Mouse (Mus musculus): Measurements from ENCODE around the gene Pdzrn4.

GRCm38 (mm10) chr15:92612386-92612785, 215.7 kb downstream of the Pdzrn4 start:
- TF ChIP-seq GATA1 (IDR thresholded peaks at IDR 0.05; ENCODE audit: borderline replicate concordance, low read length) (no peak), FLI1 (IDR thresholded peaks at IDR 0.05; ENCODE audit: low read length) (no peak)

Measured in megakaryocyte, embryonic 14.5 days (primary cell).